Mouse (Mus musculus) lung, postnatal 4 days (tissue): ENCODE measurements around the gene Ppp2r2d.

Experiments
- DNase-seq, 2 experiments: peaks; one replicate each; pipeline ENCODE4 v3.0.0; 2021

Gene Ppp2r2d

GRCm38 (mm10) chr7:138845544-138846391 lies at the start of gene Ppp2r2d, which contains the start of gene Mapk1ip1:
Gene Ppp2r2d (plus strand): TSS chr7:138846079.
Gene Mapk1ip1 (minus strand): TSS chr7:138846273.
- peak; percentile 97 to 98 for DNase-seq

GRCm38 (mm10) chr7:138803386-138803785 lies 42.5 kb upstream of the Ppp2r2d start:
- DNase-seq: no peak

- DNase-seq: no peak
Observed at GRCm38 (mm10) chr7:138807146-138807545, 38.7 kb upstream of the Ppp2r2d start.

GRCm38 (mm10) chr7:138813213-138813875 lies 32.5 kb upstream of the Ppp2r2d start:
- peak in 1 of 2 experiments; percentile 7 for DNase-seq

- DNase-seq: no peak
Observed at GRCm38 (mm10) chr7:138818314-138818713, 27.6 kb upstream of the Ppp2r2d start.

GRCm38 (mm10) chr7:138824423-138824822 lies 21.5 kb upstream of the Ppp2r2d start:
- DNase-seq: no peak

- DNase-seq: no peak
Observed at GRCm38 (mm10) chr7:138824995-138825756, 20.7 kb upstream of the Ppp2r2d start.

GRCm38 (mm10) chr7:138827812-138828211 lies 18.1 kb upstream of the Ppp2r2d start:
- peak; percentile 54 to 73 for DNase-seq

- no peak for DNase-seq
Observed at GRCm38 (mm10) chr7:138835028-138835427, 10.9 kb upstream of the Ppp2r2d start.

- peak; percentile 63 to 83 for DNase-seq
Observed at GRCm38 (mm10) chr7:138840594-138841021, 5.3 kb upstream of the Ppp2r2d start.

GRCm38 (mm10) chr7:138841436-138842151 lies 4.3 kb upstream of the Ppp2r2d start:
- no peak for DNase-seq

- no peak for DNase-seq
Observed at GRCm38 (mm10) chr7:138843421-138843820, 2.5 kb upstream of the Ppp2r2d start.

GRCm38 (mm10) chr7:138845111-138845510 lies 768 bp upstream of the Ppp2r2d start:
- no peak for DNase-seq

GRCm38 (mm10) chr7:138846502-138846991 lies 668 bp downstream of the Ppp2r2d start:
- DNase-seq: no peak

- DNase-seq: no peak
Observed at GRCm38 (mm10) chr7:138847316-138848027, 1.6 kb downstream of the Ppp2r2d start.

- no peak for DNase-seq
Observed at GRCm38 (mm10) chr7:138848028-138848920, 2.4 kb downstream of the Ppp2r2d start.

- DNase-seq: no peak
Observed at GRCm38 (mm10) chr7:138850083-138850482, 4.2 kb downstream of the Ppp2r2d start.

GRCm38 (mm10) chr7:138853417-138854031 lies 7.6 kb downstream of the Ppp2r2d start:
- no peak for DNase-seq

GRCm38 (mm10) chr7:138854201-138854600 lies 8.3 kb downstream of the Ppp2r2d start:
- DNase-seq: no peak

GRCm38 (mm10) chr7:138856670-138857069 lies 10.8 kb downstream of the Ppp2r2d start:
- no peak for DNase-seq
